ENCODE assay signal across 13 mouse cellular contexts in the genomic region with DNA sequence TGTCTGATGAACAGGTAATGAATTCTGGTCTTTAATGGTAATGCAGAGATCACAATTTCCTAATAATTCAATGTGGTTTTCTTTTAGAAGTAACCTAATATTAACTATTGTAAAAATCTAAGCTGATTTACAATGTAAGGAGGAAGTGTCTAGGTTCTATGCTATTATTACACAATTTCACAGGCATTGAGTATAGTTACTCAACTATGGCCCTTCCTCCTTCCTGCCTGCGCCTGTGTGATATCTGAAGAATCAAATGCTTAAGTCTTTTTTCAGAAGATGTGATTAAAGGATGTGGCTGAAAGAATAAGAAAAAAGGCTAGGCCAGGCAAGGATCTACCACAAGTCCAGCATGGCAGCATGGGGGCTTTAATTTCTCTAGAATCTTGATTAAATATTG. TPM values are rescaled to one million over a fixed set of nuclear protein-coding genes. Genes with fewer than 3 reads are reported as not detected.
"Had no signal": no experiment of that assay in that cellular context is flagged by ENCODE, and none has a peak within 500 bp of the region (broad histone marks: within the 10 kb centered on the region; RNA-seq: fewer than 3 reads in every experiment).

No protein-coding gene starts in this region.

RNA-seq across cellular contexts. Expression of gene Gm17332, which starts 47.4 kb away (rescaled TPM):
- total RNA-seq: common myeloid progenitor, adult 5-6 weeks; forebrain, postnatal 0 days; gastrocnemius, adult 18-20 months; gastrocnemius, adult 2 months; gastrocnemius, adult 8-10 months; gastrocnemius, postnatal 10 days; gastrocnemius, postnatal 14 days; gastrocnemius, postnatal 25 days; gastrocnemius, postnatal 36 days; gastrocnemius, postnatal 4 days; heart, adult 18-20 months; heart, adult 2 months; heart, adult 8-10 months had no signal
